Mouse (Mus musculus): ENCODE results near the gene Bod1.

Gene Bod1

DNA sequence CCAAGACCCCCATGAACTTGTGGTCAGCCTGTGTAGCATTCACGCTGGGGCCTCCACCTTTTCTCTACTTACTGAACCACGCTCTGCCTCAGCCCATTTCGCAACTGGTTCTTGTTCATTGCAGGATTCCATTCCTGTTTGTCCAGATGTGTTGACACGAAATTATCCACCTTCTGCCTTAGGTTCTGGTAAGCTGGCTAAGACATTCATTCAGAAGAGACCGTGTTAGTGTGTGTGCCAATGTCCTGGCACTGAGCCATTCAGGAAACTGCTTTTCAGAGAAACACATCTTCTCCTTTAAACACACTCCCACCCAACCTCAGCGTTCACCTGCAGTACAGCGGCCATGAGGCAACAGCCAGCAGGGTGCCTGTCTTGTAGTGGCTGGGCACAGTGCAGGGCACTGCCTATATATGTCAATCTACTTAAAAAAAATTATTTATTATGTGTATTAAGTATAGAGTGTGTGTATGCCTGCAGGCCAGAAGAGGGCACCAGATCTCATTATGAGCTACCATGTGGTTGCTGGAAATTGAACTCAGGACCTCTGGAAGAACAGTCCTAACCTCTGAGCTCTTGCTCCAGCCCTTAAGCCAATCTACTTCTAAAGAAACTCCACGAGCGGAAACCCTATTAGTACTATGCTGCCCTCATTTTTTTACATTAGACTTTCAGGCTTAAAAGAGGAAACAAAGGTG lies 2.4 kb downstream of the Bod1 start:
- DNase-seq (ENCODE audit: low read depth, low spot score): no peak

DNA sequence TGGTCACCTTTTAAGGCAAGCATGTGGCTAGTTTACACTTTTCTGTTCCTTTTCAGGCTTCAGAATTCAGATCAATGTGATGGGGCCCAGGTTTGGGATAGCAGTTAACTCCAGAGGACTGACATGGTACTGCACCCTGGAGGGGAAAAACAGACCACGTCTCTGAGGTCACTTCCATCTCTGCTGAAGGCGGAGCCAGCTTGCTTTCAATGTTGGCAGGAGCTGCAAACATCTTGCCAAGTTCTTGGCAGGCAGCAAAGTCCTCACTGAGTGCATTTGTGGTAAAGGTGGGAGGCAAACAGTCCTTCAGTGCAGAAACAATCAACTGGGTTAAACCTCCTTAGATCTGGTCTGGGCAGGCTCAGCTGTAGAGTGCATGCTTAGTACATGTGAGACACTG lies 7.5 kb downstream of the Bod1 start:
- no peak for DNase-seq (ENCODE audit: low read depth, low spot score)

DNA sequence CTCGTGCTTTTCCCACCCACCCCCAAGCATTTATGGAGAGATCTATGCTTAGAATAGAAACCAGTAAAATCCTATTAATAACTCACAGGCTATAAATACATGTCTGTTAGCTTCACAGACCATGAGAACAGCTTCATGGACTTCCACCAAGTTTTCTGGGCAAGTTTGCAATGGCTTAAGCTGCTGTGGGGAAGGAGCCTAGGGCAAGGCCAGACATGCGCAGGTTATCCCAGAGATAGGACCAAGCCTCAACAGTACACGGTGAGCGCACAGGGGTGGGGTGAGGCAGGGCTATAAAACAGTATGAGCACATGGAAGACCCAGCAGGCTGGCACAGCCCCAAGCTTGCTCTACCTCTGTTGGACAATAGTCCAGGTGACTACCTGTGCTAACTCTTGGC lies 8.2 kb downstream of the Bod1 start:
- no peak for DNase-seq (ENCODE audit: low read depth, low spot score)

DNA sequence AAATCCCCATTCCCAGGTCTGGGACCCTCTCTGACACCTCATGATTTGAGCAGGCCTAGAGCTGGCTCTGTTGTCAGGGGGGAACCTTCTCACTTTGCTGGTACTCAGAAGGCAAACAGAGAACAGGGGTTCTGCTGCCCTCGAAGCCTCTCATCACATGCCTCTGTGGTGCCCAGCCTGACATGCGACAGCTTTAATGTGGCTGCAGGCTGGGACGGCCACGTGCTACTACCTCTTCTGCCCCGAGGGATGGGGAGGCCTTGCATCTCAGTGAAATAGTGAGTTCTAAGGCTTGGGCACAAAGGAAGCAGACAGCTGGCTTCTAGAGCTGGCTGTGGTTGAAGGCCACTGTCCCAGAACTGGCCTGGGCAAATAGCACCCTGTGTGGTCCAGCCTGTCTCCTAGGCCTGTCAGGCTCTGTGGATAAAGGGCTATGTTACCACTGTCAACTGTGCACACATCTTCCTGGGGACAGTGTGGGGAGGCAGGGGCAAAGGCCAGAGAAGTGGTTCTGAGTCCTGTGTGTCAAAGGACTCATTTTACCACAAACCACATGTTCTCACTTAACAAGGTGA lies 8.7 kb downstream of the Bod1 start:
- DNase-seq (ENCODE audit: low read depth, low spot score): no peak

DNA sequence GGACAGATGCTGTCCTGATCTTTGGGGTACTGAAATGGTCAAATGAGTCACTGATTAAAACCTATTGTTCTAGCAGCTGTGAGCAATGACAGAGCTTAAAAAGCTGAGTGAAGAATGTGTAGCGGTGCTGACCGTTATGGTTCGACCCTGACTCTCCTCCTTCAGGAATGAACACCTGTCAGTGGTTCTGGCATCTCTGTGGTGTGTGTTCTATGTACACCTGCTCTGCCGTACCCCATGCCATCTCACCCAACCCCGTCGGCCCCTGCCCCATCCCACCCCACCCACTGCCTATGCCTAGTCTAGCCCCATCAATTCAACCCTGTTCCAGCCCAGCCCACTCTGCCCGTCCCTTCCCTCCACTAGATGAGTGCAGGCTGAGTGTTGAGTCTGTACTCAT lies 9.5 kb downstream of the Bod1 start:
- no peak for DNase-seq (ENCODE audit: low read depth, low spot score)

DNA sequence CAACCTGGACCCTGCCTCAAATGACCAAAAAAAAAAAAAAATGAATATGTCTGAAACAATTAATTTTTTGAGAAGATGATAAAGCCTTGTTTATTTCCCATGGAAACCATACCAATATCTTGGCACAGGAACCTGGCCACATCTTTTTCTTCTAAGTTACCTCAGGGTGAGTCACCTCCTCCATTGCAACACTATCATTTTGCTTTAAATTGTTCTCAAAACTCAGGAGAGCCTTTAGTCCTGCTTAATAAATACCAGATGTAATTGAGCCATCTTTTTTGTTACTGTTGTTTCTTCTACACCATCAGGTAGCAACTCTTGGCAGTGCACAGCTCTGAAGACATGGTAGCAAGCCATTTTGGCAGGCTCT lies 13.9 kb downstream of the Bod1 start:
- no peak for DNase-seq (ENCODE audit: low read depth, low spot score)

DNA sequence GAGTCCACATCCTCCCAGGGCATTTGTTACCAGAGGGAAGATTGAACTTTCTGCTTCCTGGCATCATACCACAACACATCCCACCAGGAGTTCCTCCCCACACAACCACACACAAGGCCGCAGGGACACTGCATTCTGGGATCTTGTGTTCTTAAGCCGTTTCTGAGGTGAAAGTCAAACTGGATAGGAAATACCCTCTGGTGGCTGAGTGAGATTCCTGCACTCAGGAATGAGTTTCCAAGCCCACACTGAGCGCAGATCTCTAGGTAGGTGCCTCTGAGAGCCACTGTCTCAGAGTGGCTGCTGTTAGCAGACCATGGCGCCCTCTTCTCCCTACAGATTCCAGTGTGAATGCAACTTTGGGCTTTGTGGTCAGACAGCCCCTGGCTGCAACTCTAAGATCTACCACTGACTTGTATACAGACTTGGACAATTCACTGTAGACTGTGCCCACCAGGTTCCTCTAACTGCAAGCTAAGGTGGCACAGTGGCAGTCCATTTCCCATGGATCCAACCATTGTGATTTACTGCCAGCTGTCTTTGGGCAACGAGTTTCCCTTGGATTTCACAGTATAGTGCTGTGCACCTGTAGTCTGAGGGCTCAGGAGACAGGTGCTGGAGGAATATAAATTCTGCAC lies 14.4 kb downstream of the Bod1 start:
- no peak for DNase-seq (ENCODE audit: low read depth, low spot score)

DNA sequence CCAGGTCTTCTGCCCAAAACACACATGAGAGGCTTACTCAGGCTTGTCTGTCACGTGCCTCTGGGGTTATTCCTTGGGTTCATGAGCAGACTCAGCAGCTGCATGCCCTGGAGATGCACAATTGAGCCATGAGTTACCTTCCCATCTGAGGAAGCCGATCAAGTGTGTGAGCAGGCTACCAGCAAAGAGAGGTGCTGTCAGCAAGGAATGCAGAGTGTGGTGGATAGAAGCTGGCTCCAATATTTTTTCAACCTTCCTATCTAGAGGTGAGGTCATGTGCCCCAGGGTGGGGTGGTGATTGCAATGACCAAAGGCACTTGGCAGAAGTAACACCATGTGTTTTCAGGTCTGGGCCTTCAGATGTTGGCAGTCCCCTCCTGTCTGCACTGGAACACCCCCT lies 22.2 kb downstream of the Bod1 start:
- DNase-seq (ENCODE audit: low read depth, low spot score): no peak

DNA sequence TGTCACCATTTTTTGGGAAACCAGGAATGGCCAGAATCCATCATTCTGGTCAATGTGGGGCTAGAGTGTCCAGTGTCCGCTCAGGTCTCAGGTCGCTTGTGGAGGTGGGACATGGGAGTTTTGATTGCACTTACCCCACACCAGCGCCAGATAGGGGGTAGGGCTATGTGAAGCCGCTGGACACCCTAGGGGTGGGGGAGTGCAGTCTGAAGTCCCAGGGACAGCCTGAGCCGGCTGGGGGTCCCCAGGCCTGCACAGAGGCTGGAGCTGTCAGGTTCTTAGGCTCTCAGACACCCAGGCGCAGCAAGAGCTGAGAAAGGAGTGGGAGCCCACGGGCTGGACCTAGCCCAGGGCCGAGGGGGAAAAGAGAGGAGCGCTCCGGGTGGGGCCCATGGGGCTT lies 24.4 kb downstream of the Bod1 start:
- no peak for DNase-seq (ENCODE audit: low read depth, low spot score)

DNA sequence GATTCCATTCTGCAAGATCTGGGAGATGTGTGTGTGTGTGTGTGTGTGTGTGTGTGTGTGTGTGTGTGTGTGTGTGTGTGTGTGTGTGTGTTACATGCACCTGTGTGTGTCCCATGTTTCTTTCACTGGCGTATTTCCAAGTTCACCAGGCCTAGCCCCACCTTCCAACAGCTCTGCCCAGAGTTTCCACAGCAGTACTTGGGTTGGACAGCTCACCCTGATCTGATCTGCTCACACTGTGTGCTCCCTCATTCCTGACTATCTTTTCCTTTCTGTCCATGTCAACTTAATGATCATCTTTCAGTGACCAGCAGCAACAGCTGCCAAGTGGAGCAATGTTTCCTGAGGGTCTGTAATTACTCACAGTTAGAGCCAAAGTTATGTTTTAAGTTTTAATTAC lies 25.1 kb downstream of the Bod1 start:
- no peak for DNase-seq (ENCODE audit: low read depth, low spot score)

DNA sequence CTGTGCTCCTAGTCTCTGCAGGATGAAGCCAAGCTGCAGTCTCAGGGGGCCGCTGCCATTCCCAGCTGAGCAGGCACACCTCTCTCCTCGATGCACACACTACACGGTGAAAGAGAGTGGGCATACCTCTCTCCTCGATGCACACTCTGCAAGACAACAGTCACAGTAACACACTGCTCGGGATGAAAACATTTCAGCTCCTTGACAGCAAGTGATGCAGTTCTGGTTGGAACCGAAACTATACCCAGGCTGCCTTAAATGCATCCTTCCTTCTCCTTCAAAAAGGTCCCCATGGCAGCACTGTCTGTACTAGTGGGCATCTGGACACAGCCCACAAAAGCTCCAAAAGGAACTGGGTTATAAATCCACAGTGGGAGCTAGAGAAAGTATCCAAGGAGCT lies 28.6 kb downstream of the Bod1 start:
- DNase-seq (ENCODE audit: low read depth, low spot score): no peak

DNA sequence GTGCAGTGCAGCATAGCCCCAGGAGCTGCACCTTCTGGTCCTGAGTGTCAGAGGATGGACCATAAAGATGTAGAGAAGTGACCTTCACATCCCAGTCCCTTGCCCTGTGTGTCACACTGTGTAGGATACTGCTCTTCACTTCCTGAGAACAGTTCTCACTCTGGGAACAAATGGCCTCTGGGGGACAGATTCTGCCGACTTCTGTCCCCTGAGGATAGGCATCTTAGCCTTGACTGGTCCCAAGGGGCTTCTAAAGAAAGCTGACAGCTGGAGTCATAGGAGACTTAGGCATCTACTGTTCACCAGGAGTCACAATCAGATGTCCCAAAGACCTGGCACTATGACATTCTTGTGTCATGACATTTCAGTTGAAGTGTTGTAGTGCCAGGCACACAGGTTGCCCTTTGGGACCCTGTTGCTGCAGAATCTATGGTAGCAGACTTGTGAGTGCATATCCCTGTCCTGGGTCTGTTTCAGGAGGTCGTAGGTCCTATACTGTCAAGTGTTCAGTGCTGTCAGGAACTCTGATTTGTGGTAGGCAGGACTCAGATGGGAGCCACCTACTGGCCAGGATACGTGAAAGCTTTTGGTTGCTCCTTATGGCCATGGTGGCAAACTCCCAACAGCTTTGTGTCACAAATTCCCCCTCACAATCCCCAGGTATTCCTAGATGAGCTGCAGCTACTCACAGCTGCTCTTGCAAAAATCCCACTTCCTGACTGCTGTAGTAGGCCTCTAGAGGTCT lies 30.4 kb downstream of the Bod1 start:
- DNase-seq (ENCODE audit: low read depth, low spot score): no peak

DNA sequence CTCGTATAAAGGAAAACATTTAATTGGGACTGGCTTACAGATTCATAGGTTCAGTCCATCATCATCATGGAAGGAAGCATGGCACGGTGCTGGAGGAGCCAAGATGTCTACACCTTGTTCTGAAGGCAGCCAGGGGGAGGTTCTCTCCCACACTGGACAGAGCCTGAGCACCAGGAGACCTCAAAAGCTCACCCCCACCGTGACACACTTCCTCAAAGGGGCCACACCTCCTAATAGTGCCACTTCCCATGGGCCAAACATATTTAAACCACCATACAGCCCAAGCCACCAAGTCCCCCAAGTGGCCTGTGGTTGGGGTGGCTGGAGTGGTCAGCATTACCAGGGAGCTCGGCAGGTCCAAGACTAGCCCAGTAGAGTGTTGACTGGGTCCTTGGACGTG lies 31.5 kb downstream of the Bod1 start:
- no peak for DNase-seq (ENCODE audit: low read depth, low spot score)

DNA sequence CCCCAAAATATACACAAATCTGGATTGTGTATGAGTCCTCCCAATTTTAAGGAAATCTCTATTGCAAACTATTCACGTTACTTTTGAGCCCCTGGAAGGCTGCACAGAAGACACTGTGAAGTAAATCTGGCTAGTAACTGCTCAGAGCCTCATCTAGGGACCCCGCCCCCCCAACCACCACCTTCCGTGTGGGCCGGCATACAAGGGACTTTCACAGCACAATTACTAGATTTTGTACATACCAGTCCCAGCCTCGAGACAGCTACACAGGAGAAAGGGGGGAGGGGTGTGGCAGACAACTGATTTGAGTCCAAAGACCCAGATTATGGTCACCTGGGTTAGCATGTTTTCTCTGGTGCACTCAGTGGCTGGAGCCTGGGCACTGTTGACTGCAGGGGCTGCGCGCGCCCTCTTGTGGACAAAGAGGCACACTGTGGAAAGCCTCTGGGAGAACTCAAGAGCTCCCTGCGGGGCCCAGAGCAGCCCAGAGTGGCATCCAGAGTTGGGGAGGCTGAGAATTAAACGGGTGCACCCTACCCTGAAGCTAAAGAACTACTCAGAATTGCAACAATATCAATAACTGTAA lies 33.8 kb downstream of the Bod1 start:
- no peak for DNase-seq (ENCODE audit: low read depth, low spot score)

DNA sequence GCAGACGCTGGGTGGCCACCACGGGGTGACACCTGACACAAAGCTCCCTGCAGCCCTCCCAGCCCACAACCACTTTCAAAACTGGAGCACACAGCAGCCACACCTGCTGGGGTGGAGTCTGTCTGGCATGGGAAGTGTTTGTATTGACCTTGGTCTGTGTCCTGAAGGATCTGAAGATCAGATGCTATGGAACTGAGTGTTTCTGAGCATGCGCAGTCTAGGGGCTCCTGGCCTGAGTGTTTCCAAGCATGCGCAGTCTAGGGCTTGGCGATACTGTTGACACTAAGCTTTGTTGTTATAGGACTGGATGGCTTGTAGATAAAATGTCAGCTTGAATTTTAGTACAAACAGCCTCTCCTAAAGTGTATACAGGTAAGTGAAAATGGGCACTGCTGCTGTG lies 43.0 kb downstream of the Bod1 start:
- DNase-seq (ENCODE audit: low read depth, low spot score): no peak

DNA sequence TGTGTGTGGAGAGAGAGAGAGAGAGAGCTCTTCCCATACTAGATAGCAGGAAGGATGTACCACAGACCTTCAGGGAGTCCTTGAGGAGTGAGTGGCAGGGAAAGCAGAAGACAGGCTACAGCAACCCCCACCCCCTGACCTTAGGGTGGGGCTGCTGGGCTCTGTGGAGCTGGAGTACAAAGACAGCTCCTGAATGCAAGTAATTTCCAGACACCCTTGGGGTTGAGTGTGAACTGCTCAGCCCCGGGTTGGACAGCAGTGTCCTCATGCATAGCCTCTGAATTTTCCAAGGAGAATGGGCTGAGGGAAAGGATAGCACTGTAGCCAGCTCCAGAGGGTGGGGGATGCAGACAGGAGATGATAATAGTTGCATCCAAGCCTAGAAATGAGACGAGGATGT lies 50.9 kb downstream of the Bod1 start:
- no peak for DNase-seq (ENCODE audit: low read depth, low spot score)

DNA sequence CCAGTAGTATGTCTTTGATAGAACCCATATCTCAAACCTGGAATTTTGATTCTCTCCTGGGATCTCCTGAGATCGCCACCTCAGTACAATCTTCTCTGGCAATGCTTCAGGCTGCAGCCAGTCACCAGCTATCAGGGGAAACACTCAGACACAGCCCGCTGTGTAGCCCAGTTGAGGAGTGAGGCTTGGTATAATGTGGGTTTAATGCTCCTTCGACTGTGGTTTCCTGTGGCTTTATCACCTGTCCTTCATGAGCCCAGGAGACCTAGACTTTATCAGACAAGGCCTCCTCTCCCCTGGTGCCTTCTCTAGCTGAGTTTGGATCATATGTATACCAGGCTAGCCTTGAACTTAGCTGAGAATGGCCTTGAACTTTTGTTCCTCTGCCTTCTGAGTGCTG lies 53.9 kb downstream of the Bod1 start:
- no peak for DNase-seq (ENCODE audit: low read depth, low spot score)

DNA sequence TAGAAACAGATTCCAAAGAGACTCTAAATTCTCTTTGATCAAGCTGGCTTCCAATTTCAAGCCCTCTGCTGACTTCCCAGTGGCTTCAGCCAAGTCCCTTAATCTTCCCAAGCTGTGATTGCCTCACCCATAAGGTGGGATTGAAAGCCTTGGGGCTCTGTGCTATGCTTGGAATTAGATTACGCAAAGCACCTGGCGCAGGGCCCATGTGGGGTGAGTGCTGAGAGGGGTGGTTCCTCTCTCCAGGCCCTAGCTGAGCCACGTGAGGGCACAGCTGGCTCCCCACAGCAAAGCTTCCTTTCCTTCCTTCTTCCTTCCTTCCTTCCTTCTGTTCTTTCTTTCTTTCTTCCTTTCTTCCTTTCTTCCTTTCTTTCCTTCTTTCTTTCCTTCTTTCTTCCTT lies 54.4 kb downstream of the Bod1 start:
- DNase-seq (ENCODE audit: low read depth, low spot score): no peak

DNA sequence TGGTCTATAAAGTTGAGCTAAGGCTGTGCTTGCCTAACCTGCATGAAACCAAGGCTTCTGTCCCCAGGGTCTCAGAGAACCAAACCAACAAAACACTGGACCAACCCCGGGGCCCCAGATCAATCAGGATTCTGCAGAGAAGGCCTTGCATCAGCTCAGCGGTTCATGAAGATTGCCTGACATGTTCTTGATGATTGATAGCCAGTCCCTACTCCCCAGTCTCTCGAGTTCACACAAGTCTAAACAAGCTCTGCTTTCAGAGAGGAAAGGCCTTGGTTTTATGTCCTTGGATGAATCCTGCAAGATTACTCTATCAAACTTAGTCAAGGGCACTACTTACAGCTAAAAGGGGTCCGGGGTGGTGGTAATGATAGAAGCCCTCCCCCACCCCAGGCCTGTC lies 55.0 kb downstream of the Bod1 start:
- DNase-seq (ENCODE audit: low read depth, low spot score): no peak

Measured in brain, embryonic 18.5 days (tissue).